Mouse (Mus musculus) liver, embryonic 11.5 days (tissue): Measurements from ENCODE around the gene Gm17606. TPM values are rescaled to one million over a fixed set of nuclear protein-coding genes. Genes with fewer than 3 reads are reported as not detected.

Experiments
- ATAC-seq: fragments of 200-750 bp; cut with Nextera tagmentation; replicated peaks from 2 replicates; pipeline ENCODE4 v1.8.0; 2017; ENCODE audit warnings: moderate number of reproducible peaks, mild to moderate bottlenecking, moderate TSS enrichment, moderate library complexity; ENCODE audit not compliant: low FRiP score
- DNase-seq: peaks from one replicate; pipeline ENCODE4 v3.0.0-alpha.2; 2017; ENCODE audit warnings: low spot score
- H3K27ac ChIP-seq: fragments of 300-500 bp; sonication (generic); 2 replicates; pipeline ENCODE4 v1.5.1; 2014; ENCODE audit warnings: mild to moderate bottlenecking, low read depth, low read length, control low read depth
- H3K27me3 ChIP-seq: fragments of 300-500 bp; sonication (generic); replicated peaks from 2 replicates; pipeline ENCODE4 v1.6.1; 2014; ENCODE audit warnings: low read length, mixed read lengths; ENCODE audit not compliant: control insufficient read depth, insufficient read depth
- H3K36me3 ChIP-seq: fragments of 300-500 bp; sonication (generic); 2 replicates; pipeline ENCODE4 v1.6.1; 2014; ENCODE audit warnings: mild to moderate bottlenecking, low read length, moderate library complexity, mixed read lengths; ENCODE audit not compliant: control insufficient read depth, insufficient read depth
- H3K4me1 ChIP-seq: fragments of 300-500 bp; sonication (generic); replicated peaks from 2 replicates; pipeline ENCODE4 v1.6.1; 2014; ENCODE audit warnings: low read length, mixed read lengths; ENCODE audit not compliant: control insufficient read depth, insufficient read depth
- H3K4me2 ChIP-seq: fragments of 300-500 bp; sonication (generic); 2 replicates; pipeline ENCODE4 v1.6.1; 2014; ENCODE audit warnings: mild to moderate bottlenecking, control low read depth, moderate library complexity
- H3K4me3 ChIP-seq: fragments of 300-500 bp; sonication (generic); 2 replicates; pipeline ENCODE4 v1.5.1; 2014; ENCODE audit warnings: low read depth, low read length, control low read depth
- H3K9ac ChIP-seq: fragments of 300-500 bp; sonication (generic); 2 replicates; pipeline ENCODE4 v1.6.1; 2014; ENCODE audit warnings: low read depth, low read length, control low read depth
- H3K9me3 ChIP-seq: fragments of 300-500 bp; sonication (generic); 2 replicates; pipeline ENCODE4 v1.6.1; 2016; ENCODE audit warnings: low read length, inconsistent platforms, mixed read lengths; ENCODE audit not compliant: control insufficient read depth
- WGBS: fragments of 180-500 bp; shearing (Covaris S2); extraction: QIAGEN DNeasy Blood & Tissue Kit; methylation state at CpG from one replicate; pipeline ENCODE4 v1.1.7; 2014; 5-methylcytosine and 5-hydroxymethylcytosine counted together
- polyA plus RNA-seq: library from polyadenylated mRNA; unstranded; fragments of >200 nt; fragmentation: Nextera tagmentation; extraction: Ambion mirVana; gene quantifications from 2 replicates; pipeline ENCODE4 v1.2.1, GENCODE M21; 2014

Gm17606 gene
- polyA plus RNA-seq, 1 experiment from 2014 or later, result not detected

GRCm38 (mm10) chr14:54682396-54682795 lies 41.6 kb downstream of the Gm17606 start:
- Histone ChIP-seq H3K4me3 (no peak overlapping the region), H3K4me1 (peaks cover 18% of the 10 kb centered on the region), H3K9me3 (no peaks in the 10 kb centered on the region), H3K4me2 (no peak overlapping the region; the same call in 1 of the 2 replicates), H3K27me3 (no peaks in the 10 kb centered on the region), H3K36me3 (peaks cover 21% of the 10 kb centered on the region; the same call in 1 of the 2 replicates), H3K9ac (no peak overlapping the region), H3K27ac (no peak overlapping the region)
- ATAC-seq (no peak), DNase-seq (no peak)
- WGBS, result 88% methylated on average over 3 of the region's 3 CpGs

GRCm38 (mm10) chr14:54685471-54685870 lies 44.7 kb downstream of the Gm17606 start:
- Histone ChIP-seq H3K9me3 (no peaks in the 10 kb centered on the region), H3K9ac (peak overlapping the region; percentile 95), H3K36me3 (peaks cover 21% of the 10 kb centered on the region; the same call in 1 of the 2 replicates), H3K4me3 (peak overlapping the region; percentile 82), H3K4me2 (peak overlapping the region; percentile 76), H3K27ac (peak overlapping the region; percentile 97), H3K27me3 (no peaks in the 10 kb centered on the region), H3K4me1 (peaks cover 19% of the 10 kb centered on the region)
- WGBS, result 5% methylated on average over 8 of the region's 8 CpGs
- DNase-seq, result no peak
- no peak for ATAC-seq

- Histone ChIP-seq H3K9ac (peak within 1 kb of the TSS; percentile 95), H3K4me1 (peaks cover 19% of the 10 kb centered on the region), H3K4me3 (peak within 1 kb of the TSS; percentile 82), H3K27me3 (no peaks in the 10 kb centered on the region), H3K4me2 (peak within 1 kb of the TSS; percentile 76), H3K9me3 (no peaks in the 10 kb centered on the region), H3K27ac (peak within 1 kb of the TSS; percentile 97), H3K36me3 (peaks cover 27% of the 10 kb centered on the region; the same call in 1 of the 2 replicates)
- 1% methylated on average over 41 of the region's 41 CpGs for WGBS
- DNase-seq (no peak), ATAC-seq (peak; percentile 82)
Measured at GRCm38 (mm10) chr14:54686063-54686521, 45.3 kb downstream of the Gm17606 start, which contains the start of gene 1700123O20Rik. TSS of gene 1700123O20Rik (plus strand) at chr14:54686216.

GRCm38 (mm10) chr14:54686522-54687143 lies 45.9 kb downstream of the Gm17606 start, which contains the start of gene Acin1:
TSS of gene Acin1 (minus strand) at chr14:54686931.
- peaks cover 19% of the 10 kb centered on the region for H3K4me1 ChIP-seq
- peak within 1 kb of the TSS; percentile 76 for H3K4me2 ChIP-seq
- no peaks in the 10 kb centered on the region for H3K27me3 ChIP-seq
- H3K9me3 ChIP-seq, result no peaks in the 10 kb centered on the region
- peak; percentile 93 for ATAC-seq
- under 1% methylated on average over 44 of the region's 44 CpGs for WGBS
- peak within 1 kb of the TSS; percentile 97 for H3K27ac ChIP-seq
- H3K36me3 ChIP-seq, result peaks cover 27% of the 10 kb centered on the region; the same call in 1 of the 2 replicates
- peak within 1 kb of the TSS; percentile 82 for H3K4me3 ChIP-seq
- peak; percentile 99 for DNase-seq
- H3K9ac ChIP-seq, result peak within 1 kb of the TSS; percentile 95

GRCm38 (mm10) chr14:54687251-54687650 lies 46.5 kb downstream of the Gm17606 start:
- Histone ChIP-seq H3K4me2 (peak overlapping the region; percentile 68), H3K9me3 (no peaks in the 10 kb centered on the region), H3K4me3 (peak overlapping the region; percentile 82), H3K9ac (peak overlapping the region; percentile 95), H3K4me1 (peaks cover 19% of the 10 kb centered on the region), H3K36me3 (peaks cover 27% of the 10 kb centered on the region; the same call in 1 of the 2 replicates), H3K27me3 (no peaks in the 10 kb centered on the region), H3K27ac (peak overlapping the region; percentile 97; the same call in 1 of the 2 replicates)
- DNase-seq (no peak), ATAC-seq (no peak)
- 5% methylated on average over 8 of the region's 8 CpGs for WGBS

GRCm38 (mm10) chr14:54695042-54695441 lies 54.3 kb downstream of the Gm17606 start:
- H3K9ac ChIP-seq, result no peak overlapping the region
- H3K4me3 ChIP-seq, result no peak overlapping the region
- ATAC-seq (no peak), DNase-seq (no peak)
- no peak overlapping the region for H3K4me2 ChIP-seq
- WGBS, result 66% methylated on average over 6 of the region's 6 CpGs
- 0 out of 2 replicates have a peak, but pooled peaks cover 2% of the 10 kb centered on the region for H3K4me1 ChIP-seq
- no peak overlapping the region for H3K27ac ChIP-seq
- peaks cover 10% of the 10 kb centered on the region; the same call in 1 of the 2 replicates for H3K36me3 ChIP-seq
- no peaks in the 10 kb centered on the region for H3K27me3 ChIP-seq
- no peaks in the 10 kb centered on the region for H3K9me3 ChIP-seq

GRCm38 (mm10) chr14:54696752-54697151 lies 56.0 kb downstream of the Gm17606 start:
- H3K27me3 ChIP-seq, result peaks cover 4% of the 10 kb centered on the region
- no peaks in the 10 kb centered on the region for H3K36me3 ChIP-seq
- H3K9ac ChIP-seq, result no peak overlapping the region
- 0 out of 2 replicates have a peak, but pooled peaks cover 2% of the 10 kb centered on the region for H3K4me1 ChIP-seq
- no peak overlapping the region for H3K4me3 ChIP-seq
- no peak for DNase-seq
- no peak overlapping the region for H3K27ac ChIP-seq
- 76% methylated on average over 4 of the region's 4 CpGs for WGBS
- H3K9me3 ChIP-seq, result no peaks in the 10 kb centered on the region
- no peak for ATAC-seq
- H3K4me2 ChIP-seq, result no peak overlapping the region
